Mouse (Mus musculus): ENCODE data around the gene P2ry10. TPM values are rescaled to one million over a fixed set of nuclear protein-coding genes. Genes with fewer than 3 reads are reported as not detected.
A peak's percentile ranks its signal among the peaks of the same experiment; 100 is the strongest.

Gene P2ry10
- polyA plus RNA-seq, 1 experiment = 0.56 TPM

DNA sequence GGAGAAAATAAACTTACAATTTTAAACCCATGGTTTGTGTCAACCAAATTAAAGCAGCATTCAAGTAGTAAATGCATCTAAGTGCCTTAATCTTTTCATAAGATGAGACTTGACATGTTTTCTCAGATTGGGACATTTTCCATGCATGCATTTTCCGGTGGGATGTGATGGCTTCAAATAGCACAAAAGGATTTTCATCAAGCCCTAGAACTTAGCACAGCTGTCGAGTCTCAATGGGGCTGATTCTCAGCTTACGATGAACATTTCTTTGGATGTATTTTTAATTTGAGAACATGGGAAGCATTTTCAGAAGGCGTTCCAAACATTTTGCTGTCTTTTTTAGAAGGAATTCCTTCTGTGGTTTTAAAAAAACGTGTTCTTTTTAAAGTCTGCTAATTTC lies 61.7 kb downstream of the P2ry10 start:
- Histone ChIP-seq H3K27ac (ENCODE audit: insufficient read depth, low read depth, low read length) (no peak overlapping the region), H3K4me3 (ENCODE audit: low read depth, low read length) (no peak overlapping the region)
- WGBS = 66% methylated on average over 5 of the region's 5 CpGs

GRCm38 (mm10) chrX:107150752-107151515 lies 62.6 kb downstream of the P2ry10 start:
- Histone ChIP-seq H3K4me3 (ENCODE audit: low read depth, low read length) (no peak overlapping the region), H3K4me1 (ENCODE audit: control insufficient read depth, insufficient read depth, insufficient read length, low read length) (no peaks in the 10 kb centered on the region), H3K27me3 (ENCODE audit: control insufficient read depth, insufficient read depth, low read length) (no peaks in the 10 kb centered on the region), H3K27ac (ENCODE audit: insufficient read depth, low read depth, low read length) (peak overlapping the region; percentile 59), H3K36me3 (ENCODE audit: control insufficient read depth, insufficient read depth, low read length) (no peaks in the 10 kb centered on the region)
- TF ChIP-seq CTCF (IDR thresholded peaks at IDR 0.05; ENCODE audit: extremely low read depth, insufficient read length, insufficient replicate concordance, low read depth, low read length) = no peak
- TF ChIP-seq POLR2A (IDR thresholded peaks at IDR 0.05; ENCODE audit: low read depth, low read length) = no peak
- WGBS = 37% methylated on average over 4 of the region's 4 CpGs

More for the DNA sequence above, 61.7 kb downstream of the P2ry10 start:
- TF ChIP-seq POLR2A (IDR thresholded peaks at IDR 0.05; ENCODE audit: low read depth, low read length) (no peak), CTCF (IDR thresholded peaks at IDR 0.05; ENCODE audit: extremely low read depth, insufficient read length, insufficient replicate concordance, low read depth, low read length) (no peak)
- Histone ChIP-seq H3K36me3 (ENCODE audit: control insufficient read depth, insufficient read depth, low read length) (no peaks in the 10 kb centered on the region), H3K27me3 (ENCODE audit: control insufficient read depth, insufficient read depth, low read length) (no peaks in the 10 kb centered on the region), H3K4me1 (ENCODE audit: control insufficient read depth, insufficient read depth, insufficient read length, low read length) (no peaks in the 10 kb centered on the region)

Other genes starting within 250 kb of the P2ry10 start
- 0.39 TPM in 1 of 2 replicates, not detected in the other for gene Rtl3, start 247.8 kb upstream of the P2ry10 start, polyA plus RNA-seq (2012; rRNA removed)
- gene Lpar4, start 167.9 kb upstream of the P2ry10 start, polyA plus RNA-seq (2012; rRNA removed) = 0.04 TPM in 1 of 2 replicates, not detected in the other
- gene P2ry10b, start 60.4 kb downstream of the P2ry10 start, polyA plus RNA-seq (2012; rRNA removed) = 0.13 and 0.32 TPM in 2 replicates
- 0.05 TPM in 1 of 2 replicates, not detected in the other for gene Gpr174, start 167.4 kb downstream of the P2ry10 start, polyA plus RNA-seq (2012; rRNA removed)

All from small intestine, adult 2 months (tissue).